Mouse (Mus musculus) megakaryocyte, adult 5-6 weeks (primary cell): ENCODE results near the gene Crx. TPM values are rescaled to one million over a fixed set of nuclear protein-coding genes. Genes with fewer than 3 reads are reported as not detected.

Experiments used
- ATAC-seq: 2 replicates; pipeline ENCODE4 v1.8.0; 2016; ENCODE audit warnings: mild to moderate bottlenecking, inconsistent platforms; ENCODE audit not compliant: poor library complexity, severe bottlenecking
- total RNA-seq, 2 experiments: library from RNA; stranded (forward) in 1 of 2; stranded (reverse) in 1 of 2; fragments of 153-499, 151-499 nt in 1 of 2; fragments of 221-1000, 200-1000 nt in 1 of 2; gene quantifications; 2 replicates each; pipeline versions ENCODE4 v1.2.3 to v1.2.4; 2015 to 2017

Gene Crx
- total RNA-seq, 2 experiments from 2014 or later, result not detected

DNA sequence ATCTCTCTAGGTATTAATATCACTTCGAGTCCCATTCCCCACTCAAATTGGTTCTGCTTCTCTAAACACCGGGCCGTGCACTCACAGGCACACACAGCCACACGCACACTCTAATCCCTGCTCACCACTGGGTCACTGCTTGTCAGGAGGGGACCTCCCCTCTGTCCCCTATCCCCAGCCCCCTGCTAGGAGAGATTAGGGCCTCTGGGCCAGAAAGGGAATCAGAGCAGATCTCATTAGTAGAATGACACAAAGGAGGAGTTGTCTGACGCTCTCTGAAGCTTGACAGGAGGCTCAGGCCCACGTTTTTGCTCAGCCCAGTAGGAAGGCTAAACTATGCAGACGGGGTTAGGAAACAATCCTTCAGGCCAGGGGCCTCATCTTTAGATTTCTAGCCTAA, 1.6 kb upstream of the Crx start:
- ATAC-seq, result no peak

DNA sequence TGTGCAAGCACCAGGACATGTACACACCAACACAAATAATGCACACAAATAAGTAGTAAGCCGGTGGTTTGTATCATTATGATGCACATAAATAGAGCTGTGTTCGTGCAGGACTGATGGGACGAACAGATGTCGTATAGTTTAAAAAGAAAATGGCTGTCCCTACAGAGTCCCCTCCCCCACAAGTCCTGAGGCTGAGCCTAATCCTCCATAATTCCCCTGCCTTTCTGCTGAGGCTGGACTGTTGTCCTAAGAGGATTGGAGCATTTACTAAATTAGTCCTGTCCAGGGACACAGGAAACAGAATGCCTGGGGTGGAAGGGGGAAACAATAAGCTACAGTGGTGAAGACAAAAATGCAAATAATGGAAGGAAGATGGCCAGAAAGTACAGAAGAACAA, 15.7 kb downstream of the Crx start:
- no peak for ATAC-seq

DNA sequence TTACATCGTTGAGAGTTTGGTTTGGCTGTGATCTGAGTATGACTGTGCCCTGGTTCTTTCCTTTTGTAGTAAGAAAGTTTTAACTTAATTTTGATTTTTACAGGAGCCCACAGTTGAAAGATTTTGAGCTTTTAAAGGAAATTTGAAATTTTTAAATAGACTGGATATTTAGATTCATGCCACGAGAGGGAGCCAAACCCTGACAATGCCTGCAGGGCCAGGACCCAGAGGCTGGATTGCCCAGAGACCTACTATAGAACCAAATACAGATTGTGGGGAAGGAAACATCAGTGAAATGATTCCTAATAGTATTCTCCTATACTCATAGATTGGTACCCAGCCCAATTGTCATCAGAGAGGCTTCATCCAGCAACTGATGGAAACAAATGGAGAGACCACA, 20.1 kb downstream of the Crx start:
- no peak for ATAC-seq

DNA sequence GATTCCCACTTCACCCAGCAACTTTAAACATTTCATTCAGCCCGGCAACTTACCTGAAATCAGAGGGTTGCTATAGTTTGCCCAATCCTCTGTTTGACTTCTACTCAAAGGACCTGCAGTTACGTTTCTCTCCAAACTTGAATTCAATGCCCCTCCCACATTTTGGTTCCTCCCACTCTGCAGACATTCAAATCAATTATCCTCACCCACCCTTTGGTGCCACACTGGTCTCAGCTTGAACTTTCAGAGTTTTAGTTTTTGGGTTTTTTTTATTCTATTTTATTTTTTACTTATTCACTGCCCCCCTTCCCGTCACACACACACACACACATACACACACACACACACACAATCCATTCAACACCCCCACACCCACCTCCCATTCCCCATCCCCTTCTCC, 40.2 kb downstream of the Crx start, which contains the start of gene Obox6:
TSS of gene Obox6 (minus strand) at position 101 of the 400 bp plus-strand sequence.
- ATAC-seq, result no peak

Other genes starting within 250 kb of the Crx start
- gene Obox3, start 240.1 kb downstream of the Crx start, total RNA-seq (2015), result not detected in 2 replicates
- not detected in 2 replicates for gene Obox3, start 240.1 kb downstream of the Crx start, total RNA-seq (2017)
- gene Obox5, start 129.8 kb downstream of the Crx start, total RNA-seq (2015), result not detected in 2 replicates
- not detected in 2 replicates for gene Obox5, start 129.8 kb downstream of the Crx start, total RNA-seq (2017)
- gene Obox6, start 40.3 kb downstream of the Crx start, total RNA-seq (2015), result not detected in 2 replicates
- gene Obox6, start 40.3 kb downstream of the Crx start, total RNA-seq (2017), result not detected in 2 replicates
- not detected in 2 replicates for gene Crxos, start 2.6 kb upstream of the Crx start, total RNA-seq (2015)
- not detected in 2 replicates for gene Crxos, start 2.6 kb upstream of the Crx start, total RNA-seq (2017)
- 96.9 and 102 TPM in 2 replicates for gene Selenow, start 42.4 kb upstream of the Crx start, total RNA-seq (2015)
- 31.5 and 33.7 TPM in 2 replicates for gene Selenow, start 42.4 kb upstream of the Crx start, total RNA-seq (2017)
- 80.2 and 90.4 TPM in 2 replicates for gene Nop53, start 66.1 kb upstream of the Crx start, total RNA-seq (2015)
- 293 and 315 TPM in 2 replicates for gene Nop53, start 66.1 kb upstream of the Crx start, total RNA-seq (2017)
- gene Ehd2, start 87.6 kb upstream of the Crx start, total RNA-seq (2015), result 0.04 TPM in 1 of 2 replicates, not detected in the other
- gene Ehd2, start 87.6 kb upstream of the Crx start, total RNA-seq (2017), result 0.07 and 0.16 TPM in 2 replicates
- gene Bicra, start 168.0 kb upstream of the Crx start, total RNA-seq (2015), result 19.5 and 28.6 TPM in 2 replicates
- 1.9 and 2.8 TPM in 2 replicates for gene Bicra, start 168.0 kb upstream of the Crx start, total RNA-seq (2017)
- 0.16 and 0.27 TPM in 2 replicates for gene Zfp541, start 181.8 kb upstream of the Crx start, total RNA-seq (2015)
- gene Zfp541, start 181.8 kb upstream of the Crx start, total RNA-seq (2017), result 0.53 TPM in 1 of 2 replicates, not detected in the other
- 62.0 and 65.7 TPM in 2 replicates for gene Napa, start 218.5 kb upstream of the Crx start, total RNA-seq (2015)
- 39.8 and 39.9 TPM in 2 replicates for gene Napa, start 218.5 kb upstream of the Crx start, total RNA-seq (2017)
- 8.9 and 9.9 TPM in 2 replicates for gene Kptn, start 239.9 kb upstream of the Crx start, total RNA-seq (2015)
- 9.7 and 18.9 TPM in 2 replicates for gene Kptn, start 239.9 kb upstream of the Crx start, total RNA-seq (2017)
- not detected in 2 replicates for gene Slc8a2, start 249.9 kb upstream of the Crx start, total RNA-seq (2015)
- gene Slc8a2, start 249.9 kb upstream of the Crx start, total RNA-seq (2017), result not detected in 2 replicates